Mouse (Mus musculus) lung, adult 2 months (tissue): ENCODE results near the gene Tuba3b. TPM values are rescaled to one million over a fixed set of nuclear protein-coding genes. Genes with fewer than 3 reads are reported as not detected.

ENCODE experiments used
- DNase-seq: peaks from one replicate; pipeline ENCODE4 v3.0.0; 2022
- H3K4me1 ChIP-seq: fragments of 200-500 bp; 2 replicates; pipeline ENCODE4 v1.6.1; 2011; ENCODE audit warnings: low read length; ENCODE audit not compliant: control insufficient read depth, insufficient read depth
- H3K4me3 ChIP-seq: fragments of 200-500 bp; replicated peaks from 2 replicates; pipeline ENCODE3; 2011; ENCODE audit warnings: low read depth, mild to moderate bottlenecking, control low read depth, low read length; ENCODE audit errors: extremely low read depth
- CTCF ChIP-seq: fragments of 200-500 bp; IDR thresholded peaks from 2 replicates; pipeline ENCODE4 v1.5.1; 2011; ENCODE audit warnings: mild to moderate bottlenecking, low read length, control low read depth; ENCODE audit not compliant: insufficient read depth
- POLR2A ChIP-seq: fragments of 200-500 bp; IDR thresholded peaks from 2 replicates; pipeline ENCODE4 v1.6.1; 2011; ENCODE audit warnings: low read depth, mild to moderate bottlenecking, control low read depth, low read length, borderline replicate concordance; ENCODE audit errors: extremely low read depth
- WGBS: fragments of 180-500 bp; shearing (Covaris S2); methylation state at CpG from one replicate; pipeline ENCODE4 v1.1.7; 2018; 5-methylcytosine and 5-hydroxymethylcytosine counted together
- polyA plus RNA-seq: library from polyadenylated mRNA; depleted of rRNA; stranded (reverse); fragments of >200 nt; gene quantifications from 2 replicates; pipeline ENCODE4 v1.2.3, GENCODE M21; 2012

Gene Tuba3b
- polyA plus RNA-seq, 1 experiment = 0.08 TPM

DNA sequence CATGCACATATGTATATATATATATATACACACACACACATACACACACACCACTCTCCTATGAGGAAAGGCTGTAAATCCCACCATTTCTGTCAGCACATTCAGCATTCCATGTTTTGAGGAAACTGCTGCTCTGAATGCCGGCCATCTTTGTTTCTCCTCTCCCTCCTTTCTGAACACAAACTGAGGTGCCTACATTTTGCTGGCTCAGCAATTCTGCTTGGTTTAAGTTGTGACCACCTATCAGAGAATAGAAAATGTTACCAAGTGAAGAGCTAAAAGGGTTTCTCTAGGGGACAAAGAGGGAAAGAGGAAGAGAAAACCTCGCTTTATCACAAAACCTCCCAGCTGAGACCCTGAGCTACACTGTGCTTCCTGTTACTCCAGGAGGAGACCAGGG lies 18.9 kb downstream of the Tuba3b start:
- no peak for DNase-seq
- 74% methylated on average over 2 of the region's 2 CpGs for WGBS
- TF ChIP-seq CTCF = no peak
- TF ChIP-seq POLR2A = no peak
- H3K4me3 ChIP-seq = no peak overlapping the region
- H3K4me1 ChIP-seq = peaks cover 2% of the 10 kb centered on the region; the same call in 1 of the 2 replicates

GRCm38 (mm10) chr6:145636682-145637081 lies 21.1 kb downstream of the Tuba3b start:
- no peak for DNase-seq
- peaks cover 5% of the 10 kb centered on the region for H3K4me1 ChIP-seq
- no peak overlapping the region for H3K4me3 ChIP-seq
- 71% methylated on average over 4 of the region's 4 CpGs for WGBS
- no peak for TF ChIP-seq CTCF
- TF ChIP-seq POLR2A = no peak

DNA sequence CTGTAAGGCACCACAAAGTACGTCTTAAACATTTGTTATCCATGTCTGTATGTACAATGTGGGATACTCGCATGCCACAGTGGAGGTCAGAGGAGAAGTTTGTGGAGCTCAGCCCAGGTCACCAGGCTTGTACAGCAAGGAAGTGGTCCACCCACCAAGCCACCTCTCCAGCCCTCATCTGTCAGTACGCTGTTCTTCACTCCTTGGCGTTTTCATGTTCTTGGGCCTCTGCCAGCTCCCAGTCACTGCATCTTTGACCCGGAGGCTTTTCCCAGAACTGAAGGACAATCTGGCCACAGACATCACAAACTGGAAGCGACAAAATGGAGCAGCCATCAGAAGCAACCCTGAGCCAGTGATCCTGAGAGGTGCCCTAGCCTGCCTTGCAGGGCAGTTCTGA lies 22.7 kb downstream of the Tuba3b start:
- TF ChIP-seq CTCF = no peak
- TF ChIP-seq POLR2A = no peak
- WGBS = 48% methylated on average over 6 of the region's 6 CpGs
- Histone ChIP-seq H3K4me3 (no peak overlapping the region), H3K4me1 (peaks cover 5% of the 10 kb centered on the region)
- no peak for DNase-seq

DNA sequence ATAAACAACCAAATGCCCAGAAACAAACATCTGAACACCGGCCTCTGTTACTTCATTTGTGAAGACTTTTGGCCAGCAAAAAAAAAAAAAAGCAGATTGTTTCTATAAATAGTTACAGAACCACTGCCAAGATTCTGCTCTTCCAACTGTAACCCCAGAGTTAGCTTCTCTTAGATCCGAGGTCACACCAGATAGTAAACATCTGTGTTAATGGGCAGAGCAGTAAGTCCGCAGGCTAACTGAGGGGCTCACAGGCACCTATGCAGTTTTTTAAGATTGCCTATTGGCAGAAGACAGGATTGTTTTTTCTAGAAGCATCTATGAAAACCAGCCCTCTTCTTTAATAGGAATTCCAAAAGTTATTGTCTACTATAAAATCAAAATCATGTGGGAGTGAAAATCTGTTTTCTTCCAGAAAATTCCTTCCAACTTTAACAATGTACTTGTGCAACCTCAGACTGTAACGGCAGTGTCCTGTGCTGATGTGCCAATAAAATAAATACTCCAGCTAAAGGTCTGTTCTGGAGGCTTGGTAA lies 25.5 kb downstream of the Tuba3b start:
- TF ChIP-seq POLR2A = no peak
- TF ChIP-seq CTCF = no peak
- whole genome bisulfite sequencing = 38% methylated on average over 4 of the region's 4 CpGs
- no peak for DNase-seq
- Histone ChIP-seq H3K4me3 (no peak overlapping the region), H3K4me1 (peaks cover 5% of the 10 kb centered on the region)

GRCm38 (mm10) chr6:145651976-145652375 lies 36.4 kb downstream of the Tuba3b start:
- Histone ChIP-seq H3K4me3 (no peak overlapping the region), H3K4me1 (peaks cover 3% of the 10 kb centered on the region; the same call in 1 of the 2 replicates)
- DNase-seq = no peak
- 84% methylated on average over 2 of the region's 2 CpGs for WGBS
- no peak for TF ChIP-seq CTCF
- no peak for TF ChIP-seq POLR2A

DNA sequence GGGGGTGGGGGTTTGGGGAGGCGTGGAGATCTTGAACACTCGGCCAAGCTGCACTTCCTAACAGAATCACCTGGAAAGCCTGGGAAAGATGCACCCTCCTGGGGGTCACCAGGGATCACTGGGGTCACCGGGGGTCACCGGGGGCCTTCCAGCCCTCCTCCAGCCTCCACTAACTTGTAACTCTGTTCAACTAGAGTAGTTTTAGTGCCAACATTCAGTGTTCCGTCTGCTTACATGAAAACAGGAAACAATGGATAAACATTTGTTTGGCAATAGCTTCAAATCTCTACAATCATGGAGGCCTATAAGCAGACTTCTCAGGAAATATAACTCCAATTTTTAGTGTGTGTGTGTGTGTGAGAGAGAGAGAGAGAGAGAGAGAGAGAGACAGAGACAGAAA lies 37.4 kb downstream of the Tuba3b start:
- DNase-seq = no peak
- WGBS = 53% methylated on average over 5 of the region's 5 CpGs
- TF ChIP-seq CTCF (no peak), POLR2A (no peak)
- no peak overlapping the region for H3K4me3 ChIP-seq
- peaks cover 3% of the 10 kb centered on the region; the same call in 1 of the 2 replicates for H3K4me1 ChIP-seq

DNA sequence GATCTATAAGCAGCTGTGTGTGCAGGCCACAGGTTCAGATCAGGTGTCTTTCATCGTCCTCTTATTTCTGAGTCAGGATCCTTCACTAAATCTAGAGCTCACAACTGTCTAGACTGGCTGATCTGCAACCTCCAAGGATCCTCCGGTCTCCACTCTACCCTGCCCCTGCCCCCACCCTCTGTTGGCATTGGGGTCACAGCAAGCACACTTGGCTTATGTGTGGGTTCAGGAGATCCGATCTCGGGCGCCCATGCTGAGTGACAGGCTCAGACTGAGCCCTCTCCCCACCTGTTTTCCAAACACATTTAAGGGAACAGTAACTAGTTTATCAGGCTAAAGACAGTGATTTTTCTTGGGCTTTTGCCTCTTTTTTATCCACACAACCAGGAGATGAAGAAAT lies 38.1 kb downstream of the Tuba3b start:
- no peak overlapping the region for H3K4me3 ChIP-seq
- H3K4me1 ChIP-seq = peaks cover 3% of the 10 kb centered on the region; the same call in 1 of the 2 replicates
- no peak for TF ChIP-seq POLR2A
- TF ChIP-seq CTCF = no peak
- WGBS = 74% methylated on average over 5 of the region's 5 CpGs
- DNase-seq = no peak

GRCm38 (mm10) chr6:145654062-145654836 lies 38.7 kb downstream of the Tuba3b start:
- TF ChIP-seq POLR2A (no peak), CTCF (no peak)
- peaks cover 3% of the 10 kb centered on the region; the same call in 1 of the 2 replicates for H3K4me1 ChIP-seq
- WGBS = 68% methylated on average over 8 of the region's 8 CpGs
- H3K4me3 ChIP-seq = no peak overlapping the region
- no peak for DNase-seq

GRCm38 (mm10) chr6:145655678-145656077 lies 40.1 kb downstream of the Tuba3b start:
- 80% methylated on average over 1 of the region's 1 CpGs for WGBS
- TF ChIP-seq CTCF = no peak
- Histone ChIP-seq H3K4me1 (peaks cover 3% of the 10 kb centered on the region; the same call in 1 of the 2 replicates), H3K4me3 (no peak overlapping the region)
- no peak for DNase-seq

DNA sequence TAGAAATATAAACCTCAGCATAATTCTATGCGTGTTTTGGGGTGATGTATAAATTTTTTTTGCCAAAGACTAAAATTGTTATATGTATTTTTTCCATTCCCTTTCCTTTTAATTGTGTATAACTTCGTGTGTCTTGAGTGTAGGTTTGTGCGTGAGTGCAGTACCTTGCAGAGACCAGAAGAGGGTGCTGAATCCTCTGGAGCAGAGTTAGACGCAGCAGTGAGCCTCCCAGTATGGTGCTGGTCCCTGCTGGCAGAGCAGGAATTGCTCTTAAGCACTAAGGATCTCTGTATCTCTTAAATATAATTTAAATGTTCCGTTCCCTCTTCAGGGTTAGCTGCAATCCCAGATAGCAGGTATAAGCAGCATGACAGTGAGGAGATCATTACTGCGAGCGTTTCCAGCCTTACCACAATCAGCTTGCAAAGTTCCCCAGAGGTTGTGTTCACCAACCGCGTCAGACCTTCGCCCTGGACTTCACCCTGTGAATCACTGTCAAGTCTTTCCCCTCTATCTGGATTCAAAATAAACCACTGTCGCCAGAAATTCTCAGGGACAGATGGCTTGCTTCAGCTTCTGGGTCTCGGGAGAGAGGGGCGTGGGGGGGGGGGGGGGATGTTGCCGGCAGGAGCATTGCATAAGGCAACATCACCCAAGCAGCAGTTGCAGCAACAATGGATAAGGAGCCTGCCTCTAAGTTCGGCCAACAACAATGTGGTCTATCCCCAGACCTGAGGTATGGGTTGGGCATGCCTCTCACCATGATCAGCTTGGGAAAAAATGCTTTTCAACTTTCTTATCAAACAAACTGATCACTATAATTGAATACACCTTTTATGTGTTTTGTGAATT lies 41.4 kb downstream of the Tuba3b start:
- TF ChIP-seq POLR2A (no peak), CTCF (peak; percentile 29; the same call in 1 of the 2 replicates)
- Histone ChIP-seq H3K4me1 (peaks cover 5% of the 10 kb centered on the region; the same call in 1 of the 2 replicates), H3K4me3 (no peak overlapping the region)
- DNase-seq = no peak
- 78% methylated on average over 15 of the region's 15 CpGs for WGBS

DNA sequence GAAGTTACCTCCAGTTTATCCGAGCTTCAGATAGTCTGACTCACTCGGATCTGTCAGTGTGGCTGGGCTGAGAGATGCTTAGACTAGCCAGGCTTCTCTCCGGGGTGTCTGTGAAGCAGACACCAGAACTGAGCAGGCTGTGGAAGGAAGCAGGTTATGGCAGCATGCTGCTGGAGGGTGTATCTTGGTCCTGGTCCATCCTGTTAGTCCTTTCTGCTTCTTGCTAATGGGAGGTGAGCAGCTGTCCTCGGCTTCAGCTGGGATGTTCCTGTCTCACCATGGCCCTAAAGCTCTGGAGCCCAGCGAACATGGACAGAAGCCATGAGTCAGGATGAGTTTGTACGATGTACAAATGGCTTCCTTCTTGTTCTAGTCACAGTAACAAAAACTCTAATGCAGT lies 43.6 kb downstream of the Tuba3b start:
- TF ChIP-seq CTCF (no peak), POLR2A (no peak)
- no peak for DNase-seq
- H3K4me1 ChIP-seq = peaks cover 2% of the 10 kb centered on the region; the same call in 1 of the 2 replicates
- H3K4me3 ChIP-seq = no peak overlapping the region
- WGBS = 74% methylated on average over 6 of the region's 6 CpGs
